Mouse (Mus musculus) midbrain, embryonic 14.5 days (tissue): ENCODE results near the gene Pde10a. TPM values are rescaled to one million over a fixed set of nuclear protein-coding genes. Genes with fewer than 3 reads are reported as not detected.

ENCODE experiments used
- ATAC-seq: fragments of 200-750 bp; cut with Nextera tagmentation; 2 replicates; pipeline ENCODE4 v1.8.0; 2017; ENCODE audit warnings: moderate number of reproducible peaks, moderate library complexity; ENCODE audit not compliant: low FRiP score, low TSS enrichment
- DNase-seq: peaks from one replicate; pipeline ENCODE4 v3.0.0-alpha.2; 2015
- H3K27ac ChIP-seq: fragments of 300-500 bp; sonication (generic); replicated peaks from 2 replicates; pipeline ENCODE4 v1.5.1; 2014; ENCODE audit warnings: mild to moderate bottlenecking, low read depth, low read length, moderate library complexity
- H3K27me3 ChIP-seq: fragments of 300-500 bp; sonication (generic); 2 replicates; pipeline ENCODE4 v1.6.1; 2014; ENCODE audit warnings: low read length, control low read depth, mixed read lengths; ENCODE audit not compliant: control insufficient read depth, insufficient read depth
- H3K36me3 ChIP-seq: fragments of 300-500 bp; sonication (generic); 2 replicates; pipeline ENCODE4 v1.6.1; 2014; ENCODE audit warnings: low read length, control low read depth; ENCODE audit not compliant: control insufficient read depth, insufficient read depth
- H3K4me1 ChIP-seq: fragments of 300-500 bp; sonication (generic); 2 replicates; pipeline ENCODE4 v1.6.1; 2014; ENCODE audit warnings: mild to moderate bottlenecking, antibody characterized with exemption, low read length, control low read depth; ENCODE audit not compliant: control insufficient read depth, insufficient read depth
- H3K4me2 ChIP-seq: fragments of 300-500 bp; sonication (generic); 2 replicates; pipeline ENCODE4 v1.6.1; 2014; ENCODE audit warnings: mild to moderate bottlenecking, low read length, moderate library complexity
- H3K4me3 ChIP-seq: fragments of 300-500 bp; sonication (generic); replicated peaks from 2 replicates; pipeline ENCODE4 v1.5.1; 2014; ENCODE audit warnings: low read depth, low read length
- H3K9ac ChIP-seq: fragments of 300-500 bp; sonication (generic); replicated peaks from 2 replicates; pipeline ENCODE4 v1.6.1; 2014; ENCODE audit warnings: mild to moderate bottlenecking, low read length, moderate library complexity
- H3K9me3 ChIP-seq: fragments of 300-500 bp; sonication (generic); 2 replicates; pipeline ENCODE4 v1.6.1; 2016; ENCODE audit warnings: low read length, control low read depth, mixed read lengths; ENCODE audit not compliant: control insufficient read depth
- WGBS: fragments of 180-500 bp; shearing (Covaris S2); extraction: QIAGEN DNeasy Blood & Tissue Kit; methylation state at CpG from one replicate; pipeline ENCODE4 v1.1.7; 2014; 5-methylcytosine and 5-hydroxymethylcytosine counted together
- polyA plus RNA-seq: library from polyadenylated mRNA; unstranded; fragments of >200 nt; fragmentation: Nextera tagmentation; extraction: Ambion mirVana; gene quantifications from 2 replicates; pipeline ENCODE4 v1.2.1, GENCODE M21; 2014

Gene Pde10a
- polyA plus RNA-seq, 1 experiment from 2014 or later, result 14.1 TPM

GRCm38 (mm10) chr17:8841094-8841493 lies 315.9 kb downstream of the Pde10a start:
- 15% methylated on average over 8 of the region's 8 CpGs for WGBS
- H3K4me3 ChIP-seq, result no peak overlapping the region
- H3K27ac ChIP-seq, result no peak overlapping the region
- no peaks in the 10 kb centered on the region for H3K9me3 ChIP-seq
- H3K27me3 ChIP-seq, result no peaks in the 10 kb centered on the region
- ATAC-seq (no peak), DNase-seq (peak; percentile 59)
- no peaks in the 10 kb centered on the region for H3K36me3 ChIP-seq
- peaks cover 37% of the 10 kb centered on the region; the same call in 1 of the 2 replicates for H3K4me1 ChIP-seq
- no peak overlapping the region for H3K9ac ChIP-seq
- H3K4me2 ChIP-seq, result 0 out of 2 replicates have a peak overlapping the region, but pooled peaks have one; percentile 12

GRCm38 (mm10) chr17:8841897-8842540 lies 316.8 kb downstream of the Pde10a start:
- no peaks in the 10 kb centered on the region for H3K36me3 ChIP-seq
- DNase-seq, result no peak
- H3K9me3 ChIP-seq, result no peaks in the 10 kb centered on the region
- no peak overlapping the region for H3K4me3 ChIP-seq
- peaks cover 37% of the 10 kb centered on the region; the same call in 1 of the 2 replicates for H3K4me1 ChIP-seq
- no peak overlapping the region for H3K4me2 ChIP-seq
- WGBS, result 70% methylated on average over 8 of the region's 8 CpGs
- no peaks in the 10 kb centered on the region for H3K27me3 ChIP-seq
- H3K27ac ChIP-seq, result no peak overlapping the region
- ATAC-seq, result no peak
- H3K9ac ChIP-seq, result no peak overlapping the region

GRCm38 (mm10) chr17:8842662-8843061 lies 317.5 kb downstream of the Pde10a start:
- Histone ChIP-seq H3K4me2 (no peak overlapping the region), H3K27ac (no peak overlapping the region), H3K4me3 (no peak overlapping the region), H3K36me3 (no peaks in the 10 kb centered on the region), H3K9ac (no peak overlapping the region), H3K4me1 (peaks cover 35% of the 10 kb centered on the region; the same call in 1 of the 2 replicates), H3K9me3 (no peaks in the 10 kb centered on the region), H3K27me3 (no peaks in the 10 kb centered on the region)
- DNase-seq (peak; percentile 62), ATAC-seq (no peak)
- 62% methylated on average over 4 of the region's 4 CpGs for WGBS

GRCm38 (mm10) chr17:8843941-8844340 lies 318.8 kb downstream of the Pde10a start:
- no peak for ATAC-seq

DNA sequence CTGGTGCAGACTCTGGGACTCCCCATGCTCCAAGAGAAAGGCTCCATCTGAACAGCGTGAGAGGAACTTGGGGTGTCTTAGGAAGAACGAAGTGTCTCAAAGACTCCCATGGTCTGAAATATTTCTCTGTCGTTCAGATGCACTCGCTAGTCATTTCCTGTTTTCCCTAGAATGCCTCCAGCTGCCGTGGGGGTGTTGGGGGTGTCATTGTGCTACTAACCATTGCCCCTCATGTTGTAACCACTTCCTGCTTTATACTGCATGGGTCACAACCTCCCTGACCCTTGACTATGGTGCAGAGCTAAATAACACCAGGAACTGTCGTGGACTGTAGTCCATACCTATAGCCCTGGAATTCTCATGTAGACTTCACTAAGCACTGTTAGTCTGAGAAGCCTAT lies 321.3 kb downstream of the Pde10a start:
- Histone ChIP-seq H3K4me2 (no peak overlapping the region), H3K4me1 (peaks cover 14% of the 10 kb centered on the region; the same call in 1 of the 2 replicates), H3K27ac (no peak overlapping the region), H3K36me3 (no peaks in the 10 kb centered on the region), H3K27me3 (no peaks in the 10 kb centered on the region), H3K4me3 (no peak overlapping the region), H3K9me3 (no peaks in the 10 kb centered on the region), H3K9ac (no peak overlapping the region)
- WGBS, result 89% methylated on average over 6 of the region's 6 CpGs
- DNase-seq (no peak), ATAC-seq (no peak)

More at GRCm38 (mm10) chr17:8843941-8844340, 318.8 kb downstream of the Pde10a start:
- H3K4me3 ChIP-seq, result no peak overlapping the region
- H3K4me1 ChIP-seq, result peaks cover 32% of the 10 kb centered on the region; the same call in 1 of the 2 replicates
- no peak overlapping the region for H3K9ac ChIP-seq
- H3K4me2 ChIP-seq, result no peak overlapping the region
- WGBS, result 88% methylated on average over 7 of the region's 7 CpGs
- no peaks in the 10 kb centered on the region for H3K36me3 ChIP-seq
- H3K27ac ChIP-seq, result no peak overlapping the region
- H3K9me3 ChIP-seq, result no peaks in the 10 kb centered on the region
- no peaks in the 10 kb centered on the region for H3K27me3 ChIP-seq
- DNase-seq, result no peak

DNA sequence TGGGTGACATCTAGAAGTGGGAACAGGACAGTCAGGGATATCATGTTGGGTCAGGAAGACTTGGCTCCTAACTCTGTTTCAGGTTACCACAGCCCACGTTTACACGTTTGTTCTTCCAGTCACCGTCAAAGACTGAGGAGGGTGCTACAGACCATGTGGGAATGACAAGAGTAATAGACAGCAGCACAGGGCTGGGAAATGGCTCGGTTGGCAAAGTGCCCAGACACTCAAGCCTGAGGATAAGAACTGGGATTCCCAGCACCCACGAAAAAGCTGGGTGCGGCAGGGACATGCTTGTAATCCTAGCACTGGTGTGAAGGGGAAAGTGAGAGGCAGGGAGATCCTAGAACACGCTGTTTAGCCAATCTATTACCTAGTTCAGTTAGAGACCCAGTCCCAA lies 322.4 kb downstream of the Pde10a start:
- 78% methylated on average over 7 of the region's 7 CpGs for WGBS
- no peak for ATAC-seq
- no peak overlapping the region for H3K27ac ChIP-seq
- H3K36me3 ChIP-seq, result no peaks in the 10 kb centered on the region
- no peak overlapping the region for H3K4me3 ChIP-seq
- no peak overlapping the region for H3K9ac ChIP-seq
- no peak overlapping the region for H3K4me2 ChIP-seq
- DNase-seq, result no peak
- no peaks in the 10 kb centered on the region for H3K27me3 ChIP-seq
- 0 out of 2 replicates have a peak, but pooled peaks cover 6% of the 10 kb centered on the region for H3K4me1 ChIP-seq
- H3K9me3 ChIP-seq, result no peaks in the 10 kb centered on the region

DNA sequence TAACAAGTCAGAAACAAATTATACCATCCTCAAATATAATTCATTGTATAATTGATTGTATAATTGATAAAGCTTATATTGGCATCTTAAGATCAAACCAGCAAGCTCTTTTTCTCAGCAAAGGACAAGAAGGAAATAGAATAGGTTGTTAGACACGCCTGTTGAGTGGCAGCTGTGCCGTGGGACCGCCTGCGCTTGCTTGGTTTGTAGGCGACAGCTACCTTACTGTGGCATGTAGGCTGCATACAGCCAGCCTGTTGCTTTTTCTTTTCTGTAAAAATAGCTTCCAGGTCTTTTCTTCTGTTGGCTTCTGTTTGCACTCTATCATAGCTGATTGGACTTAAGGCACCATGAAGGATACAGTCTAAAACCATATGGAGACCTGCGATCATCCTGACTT lies 326.7 kb downstream of the Pde10a start:
- WGBS, result 73% methylated on average over 6 of the region's 6 CpGs
- H3K4me1 ChIP-seq, result 0 out of 2 replicates have a peak, but pooled peaks cover 4% of the 10 kb centered on the region
- ATAC-seq, result no peak

GRCm38 (mm10) chr17:8856430-8857371 lies 331.5 kb downstream of the Pde10a start:
- DNase-seq (peak; percentile 50), ATAC-seq (no peak)
- no peak overlapping the region for H3K4me3 ChIP-seq
- no peaks in the 10 kb centered on the region for H3K9me3 ChIP-seq
- H3K4me1 ChIP-seq, result peaks cover 9% of the 10 kb centered on the region; the same call in 1 of the 2 replicates
- no peaks in the 10 kb centered on the region for H3K27me3 ChIP-seq
- WGBS, result 30% methylated on average over 22 of the region's 22 CpGs
- H3K9ac ChIP-seq, result no peak overlapping the region
- no peak overlapping the region for H3K27ac ChIP-seq
- H3K36me3 ChIP-seq, result no peaks in the 10 kb centered on the region
- peak overlapping the region; percentile 43 for H3K4me2 ChIP-seq

More for the DNA sequence above, 326.7 kb downstream of the Pde10a start:
- no peaks in the 10 kb centered on the region for H3K36me3 ChIP-seq
- no peak overlapping the region for H3K4me2 ChIP-seq
- no peak overlapping the region for H3K27ac ChIP-seq
- H3K4me3 ChIP-seq, result no peak overlapping the region
- no peak for DNase-seq
- no peaks in the 10 kb centered on the region for H3K9me3 ChIP-seq
- no peaks in the 10 kb centered on the region for H3K27me3 ChIP-seq
- no peak overlapping the region for H3K9ac ChIP-seq
